Mouse (Mus musculus): ENCODE measurements around the gene Pgbd5.

Gene Pgbd5

DNA sequence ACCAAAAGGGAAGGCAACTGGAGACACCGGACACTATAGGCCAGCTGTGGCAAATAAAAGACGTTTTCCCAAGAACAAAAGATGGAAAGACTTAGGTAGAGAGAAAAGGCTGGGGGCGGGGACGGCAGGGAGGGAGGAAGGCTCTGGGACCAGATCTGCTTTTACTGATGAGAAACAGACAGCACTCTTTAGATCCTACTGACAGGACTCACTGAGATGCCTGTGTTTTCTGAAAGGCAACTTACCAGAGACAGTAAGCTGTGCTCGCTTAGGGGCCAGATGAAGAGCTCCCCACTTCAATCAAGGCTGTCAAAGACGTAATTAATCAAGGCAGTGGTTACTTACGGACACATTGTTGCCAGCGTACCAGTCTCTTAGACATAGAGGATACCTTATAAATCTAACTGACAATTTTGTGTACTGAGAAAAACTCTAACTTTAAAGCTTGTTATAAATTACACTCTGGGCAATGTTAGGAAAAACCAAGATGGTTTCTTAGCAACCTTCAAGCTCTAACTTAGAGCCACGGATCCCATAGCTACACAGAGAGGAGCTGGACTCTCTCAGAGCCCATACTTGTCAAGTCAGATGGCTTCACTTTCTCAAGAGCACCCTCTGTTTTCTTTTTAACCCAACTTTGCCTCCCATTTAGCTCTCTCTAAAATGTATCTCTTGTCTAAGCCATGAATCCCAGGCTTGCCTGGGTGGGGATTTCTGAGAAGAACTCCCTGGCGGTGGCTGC is 47.0 kb downstream of the Pgbd5 start:
- DNase-seq (ENCODE audit: low spot score in 2 of 2), result no peak

DNA sequence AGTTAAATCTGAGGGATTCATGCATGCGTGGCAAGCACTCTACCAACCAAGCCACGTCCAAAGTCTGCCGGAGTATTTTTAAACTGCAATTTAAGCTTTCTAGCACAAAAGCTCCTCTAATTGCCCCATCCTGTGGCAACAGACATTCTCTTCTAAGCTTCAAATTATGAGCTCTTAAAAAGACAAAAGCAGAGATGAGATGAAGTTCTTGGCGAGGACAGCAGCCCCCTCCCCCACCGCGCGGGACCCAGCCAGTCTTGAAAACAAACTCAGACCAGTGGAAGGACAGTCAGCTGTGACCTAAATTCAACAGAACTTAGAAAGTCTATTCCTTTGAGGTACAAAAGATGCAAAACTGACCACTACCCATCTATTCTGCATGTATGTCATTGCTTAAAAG is 48.3 kb downstream of the Pgbd5 start:
- no peak for DNase-seq (ENCODE audit: low spot score in 2 of 2)

DNA sequence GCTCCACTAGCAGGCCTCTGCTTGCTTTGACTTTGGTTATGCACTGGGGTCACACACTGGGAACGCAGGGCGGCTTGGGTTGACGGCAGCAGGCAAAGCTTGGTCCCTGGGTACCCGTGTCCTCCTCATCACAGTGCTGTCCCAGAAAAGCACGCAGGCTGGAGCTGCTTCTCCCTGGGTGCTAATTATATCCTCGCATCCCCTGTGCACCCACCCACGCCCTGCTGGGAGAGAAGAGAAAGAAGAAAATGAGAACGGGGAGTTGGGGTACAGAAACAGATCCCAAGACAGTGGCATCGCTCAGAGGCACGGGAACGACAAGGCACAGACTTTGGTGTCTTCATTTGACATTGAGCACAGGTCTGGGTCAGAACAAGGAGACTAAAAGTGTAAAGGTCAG is 50.0 kb downstream of the Pgbd5 start:
- peak; percentile 82 to 87 for DNase-seq (ENCODE audit: low spot score in 2 of 2)

DNA sequence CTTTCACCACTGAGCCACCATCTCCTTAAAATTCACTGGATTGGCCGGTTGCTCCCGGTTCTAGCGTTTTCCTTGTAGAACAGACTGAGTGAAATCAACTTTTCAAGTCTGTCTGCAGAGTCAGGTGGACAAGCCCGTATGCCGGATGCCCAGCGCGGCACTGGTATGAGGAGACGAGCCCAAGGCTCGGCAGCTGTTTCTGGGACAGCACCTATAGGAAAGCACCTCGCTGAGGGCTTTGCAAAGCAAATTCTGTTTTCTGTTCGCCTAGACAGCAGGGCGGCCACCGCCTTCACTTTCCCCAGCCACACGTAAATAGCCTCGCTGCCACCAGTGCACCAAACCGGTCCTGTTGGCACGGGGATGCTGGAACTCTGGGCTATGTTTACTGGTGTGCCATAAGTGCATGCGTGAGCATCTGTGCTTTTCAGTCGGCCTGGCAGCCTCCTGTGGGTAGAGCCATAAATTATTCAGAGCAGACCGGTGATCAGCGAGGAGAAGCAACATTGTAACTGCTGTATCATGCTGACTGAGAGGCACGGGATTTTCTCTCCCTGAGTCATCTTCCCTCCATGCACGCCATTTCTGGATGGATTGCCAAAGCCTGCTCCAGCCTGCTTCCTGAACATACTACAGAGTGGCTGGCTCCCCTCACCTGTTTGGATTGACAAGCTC is 53.1 kb downstream of the Pgbd5 start:
- peak; percentile 80 to 81 for DNase-seq (ENCODE audit: low spot score in 2 of 2)

DNA sequence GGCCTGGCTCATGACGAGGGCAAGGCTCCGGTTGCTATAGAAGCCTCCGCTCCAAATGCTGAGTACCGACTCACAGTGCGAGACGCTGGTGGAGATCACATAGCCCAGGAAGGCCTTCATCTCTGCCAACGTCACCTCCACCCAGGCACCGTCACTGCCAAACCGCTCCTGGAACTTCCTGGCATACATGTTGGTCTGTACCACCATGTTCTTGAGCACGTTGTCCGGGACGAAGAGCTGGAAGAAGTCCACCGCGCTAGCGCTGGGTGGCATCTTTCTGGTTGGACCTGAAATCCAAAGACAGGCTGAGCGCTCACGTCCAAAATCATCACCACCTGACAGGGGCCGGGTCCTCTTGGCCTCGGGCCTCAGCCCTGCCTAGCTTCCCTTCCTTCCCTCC is 55.1 kb downstream of the Pgbd5 start:
- DNase-seq (ENCODE audit: low spot score in 2 of 2), result no peak

DNA sequence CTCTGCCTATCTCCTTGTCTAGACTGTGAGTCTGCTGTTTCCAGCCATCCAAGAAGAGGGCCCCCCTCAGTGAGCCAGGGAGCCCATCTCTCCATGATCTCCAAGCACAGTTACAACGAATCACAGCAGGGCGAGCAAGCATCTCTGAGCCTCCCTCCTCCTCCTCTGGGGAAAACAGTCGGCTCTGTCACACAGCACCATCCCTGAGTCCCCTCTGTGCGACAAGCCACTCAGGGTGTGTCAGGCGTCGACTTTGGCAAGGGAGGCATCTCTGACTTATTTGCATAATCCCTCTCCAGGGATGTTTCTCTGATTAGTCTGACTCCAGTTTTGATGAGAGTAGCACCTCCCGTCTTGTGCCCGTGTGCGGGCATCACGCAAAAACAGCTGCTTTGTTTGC is 57.2 kb downstream of the Pgbd5 start:
- no peak for DNase-seq (ENCODE audit: low spot score in 2 of 2)

DNA sequence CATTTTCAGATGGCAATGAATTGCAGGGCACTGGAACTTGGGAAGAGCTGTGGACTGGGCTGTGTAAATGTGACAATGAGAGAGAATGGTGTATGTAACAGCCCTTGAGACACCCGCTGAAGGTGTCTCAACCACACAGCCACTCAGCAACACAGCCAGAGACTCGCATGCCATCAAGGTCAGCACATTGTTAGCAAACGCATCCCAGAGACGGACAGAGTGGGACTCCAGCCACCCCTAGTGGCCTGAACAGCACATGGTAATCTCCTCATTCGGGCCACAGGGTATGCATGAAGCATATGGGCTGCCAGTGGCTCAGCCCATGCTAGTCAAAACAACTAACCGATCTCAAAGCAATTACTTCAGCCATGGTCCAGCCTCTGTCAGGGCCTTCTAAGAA is 60.2 kb downstream of the Pgbd5 start:
- DNase-seq (ENCODE audit: low spot score in 2 of 2), result no peak

DNA sequence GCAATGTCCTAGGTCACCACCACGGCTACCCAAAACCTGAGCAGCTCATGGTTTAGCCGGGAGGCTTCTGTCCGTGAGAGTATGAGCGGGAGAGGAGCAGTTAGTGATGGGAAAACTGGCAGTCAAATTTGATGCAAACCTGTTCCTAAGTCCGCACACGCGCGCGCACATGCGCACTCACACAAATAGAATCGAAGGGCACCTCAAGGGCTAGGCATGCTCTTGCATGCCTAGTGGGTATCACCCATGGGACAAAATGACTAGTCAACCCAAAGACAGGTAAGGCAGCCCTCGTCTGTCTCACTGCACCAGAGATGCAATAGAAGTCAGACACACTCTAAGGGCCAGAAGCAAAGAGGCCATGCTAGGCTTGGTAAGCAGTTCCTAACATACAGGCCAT is 63.1 kb downstream of the Pgbd5 start:
- no peak for DNase-seq (ENCODE audit: low spot score in 2 of 2)

DNA sequence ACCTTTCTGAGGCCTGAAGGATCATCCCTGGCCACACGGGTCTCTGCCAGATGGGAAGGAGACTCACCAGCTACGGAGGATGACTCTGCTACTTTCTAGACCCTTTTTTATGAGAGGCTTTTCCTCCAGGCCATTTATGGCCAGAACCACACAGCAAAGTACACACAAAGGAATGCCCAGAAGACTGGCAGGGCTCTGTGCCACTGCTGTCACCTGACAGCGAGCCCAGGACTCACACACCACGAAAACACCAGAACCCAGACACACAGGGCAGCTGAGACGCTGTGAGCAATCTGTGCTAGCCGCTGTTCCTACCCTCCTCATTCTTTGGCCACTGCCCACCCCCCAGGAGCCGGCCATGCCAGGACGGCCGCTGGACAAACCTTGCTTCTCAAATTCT is 63.7 kb downstream of the Pgbd5 start:
- peak in 1 of 2 experiments; percentile 7 for DNase-seq (ENCODE audit: low spot score in 2 of 2)

DNA sequence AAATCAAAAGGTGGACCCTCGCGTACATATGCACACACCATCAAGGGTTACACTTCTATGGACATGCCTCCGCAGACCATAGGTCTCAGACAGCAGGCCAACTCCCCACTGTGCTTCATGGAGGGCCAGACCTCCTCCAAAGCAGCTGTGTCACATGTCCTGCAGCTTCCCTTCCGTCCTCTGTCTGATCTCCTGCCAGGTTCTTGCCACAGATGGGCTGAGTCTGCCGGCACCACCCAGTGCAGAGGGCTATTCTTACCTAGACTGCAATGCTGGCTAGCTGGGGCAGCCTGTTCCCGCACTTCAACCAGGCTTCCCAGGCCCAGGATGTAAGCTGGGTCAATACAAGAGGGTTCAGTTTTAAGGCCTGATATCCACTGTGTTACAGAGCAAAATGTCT is 64.3 kb downstream of the Pgbd5 start:
- DNase-seq (ENCODE audit: low spot score in 2 of 2), result peak in 1 of 2 experiments; percentile 14

DNA sequence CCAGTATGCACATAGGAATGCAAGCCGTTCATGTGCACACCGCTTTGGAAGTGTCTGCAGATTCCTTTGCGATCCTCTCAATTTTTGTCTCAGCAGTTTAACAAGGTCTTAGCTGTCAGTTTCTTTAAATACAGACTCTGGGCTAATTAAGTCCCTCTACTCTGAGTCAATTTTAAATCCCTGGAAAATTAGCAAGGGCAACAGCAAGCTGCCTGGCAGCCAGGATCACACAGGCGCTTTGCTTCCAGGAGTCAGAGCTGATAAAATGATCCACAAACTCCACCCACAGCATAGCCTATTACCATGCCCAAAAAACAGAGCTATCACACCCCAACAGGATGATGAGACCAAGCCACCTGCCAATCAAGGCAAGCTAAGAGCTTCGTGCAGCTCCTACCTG is 65.7 kb downstream of the Pgbd5 start:
- DNase-seq (ENCODE audit: low spot score in 2 of 2), result peak in 1 of 2 experiments; percentile 14

DNA sequence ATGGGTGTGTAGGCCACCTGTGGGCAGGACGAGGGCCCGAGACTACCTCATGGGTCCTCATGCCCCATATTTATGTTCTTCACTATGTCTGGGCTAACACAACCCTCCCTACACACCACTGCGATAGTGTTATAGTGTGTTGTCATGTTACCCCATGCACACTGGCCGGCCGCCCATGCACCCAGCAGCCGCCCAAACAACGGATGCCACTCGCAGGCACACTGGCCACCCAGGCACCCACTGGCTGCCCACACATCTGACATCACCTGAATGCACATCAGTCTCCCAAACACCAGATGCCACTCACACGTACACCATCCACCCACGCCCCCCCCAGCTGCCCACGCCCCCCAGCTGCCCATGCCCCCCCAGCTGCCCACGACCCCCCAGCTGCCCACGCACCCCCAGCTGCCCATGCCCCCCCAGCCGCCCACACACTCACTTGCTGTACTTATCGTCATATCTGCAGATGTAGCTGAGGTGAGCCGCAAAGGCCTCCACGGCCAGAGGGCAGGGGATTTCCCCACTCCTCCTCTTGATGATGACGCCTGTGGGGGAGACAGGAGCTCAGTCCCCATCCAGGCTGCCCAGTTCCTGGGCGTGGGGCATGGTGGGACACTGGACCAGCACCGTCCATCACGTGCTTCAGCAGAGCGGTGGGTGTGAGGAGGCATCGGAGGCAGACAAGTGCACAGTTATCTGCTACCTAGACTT is 67.9 kb downstream of the Pgbd5 start:
- peak in 1 of 2 experiments; percentile 30 for DNase-seq (ENCODE audit: low spot score in 2 of 2)

DNA sequence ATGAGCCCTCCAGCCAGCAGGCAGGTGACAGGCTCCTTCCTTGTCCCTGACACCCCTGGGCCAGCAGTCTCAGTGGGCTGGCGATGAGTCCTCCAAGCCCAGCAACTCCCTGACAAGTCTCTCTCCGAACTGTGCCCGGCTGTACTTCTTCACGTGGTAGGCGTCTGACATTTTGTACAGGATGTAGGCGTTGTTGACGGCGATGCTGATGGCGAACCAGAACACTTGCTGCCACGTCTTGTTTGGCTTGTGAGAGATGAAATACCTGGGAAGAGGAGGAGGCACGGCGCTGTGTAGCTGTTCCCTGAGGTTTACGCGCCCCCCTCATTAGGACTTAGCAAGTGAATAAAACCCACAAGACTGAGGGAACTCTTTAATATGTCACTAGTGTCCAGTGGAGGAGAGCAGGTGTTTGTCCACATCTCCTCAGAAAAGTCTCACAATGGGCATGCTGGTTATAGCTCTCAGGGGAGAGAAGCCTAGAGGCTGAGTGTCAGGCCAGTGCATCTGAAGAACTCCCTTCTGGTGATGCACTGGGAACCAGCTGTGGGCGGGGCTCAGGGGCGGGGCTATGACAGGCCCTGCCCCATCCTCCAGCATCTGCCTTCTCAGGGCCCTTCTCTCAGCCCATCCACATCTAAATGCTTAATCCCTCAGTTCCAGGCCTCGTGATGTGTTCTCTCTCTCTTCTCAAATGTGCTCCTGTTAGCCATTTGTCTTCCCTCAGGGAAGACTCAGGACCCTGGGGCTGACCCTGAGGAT is 68.9 kb downstream of the Pgbd5 start:
- peak in 1 of 2 experiments; percentile 56 for DNase-seq (ENCODE audit: low spot score in 2 of 2)

DNA sequence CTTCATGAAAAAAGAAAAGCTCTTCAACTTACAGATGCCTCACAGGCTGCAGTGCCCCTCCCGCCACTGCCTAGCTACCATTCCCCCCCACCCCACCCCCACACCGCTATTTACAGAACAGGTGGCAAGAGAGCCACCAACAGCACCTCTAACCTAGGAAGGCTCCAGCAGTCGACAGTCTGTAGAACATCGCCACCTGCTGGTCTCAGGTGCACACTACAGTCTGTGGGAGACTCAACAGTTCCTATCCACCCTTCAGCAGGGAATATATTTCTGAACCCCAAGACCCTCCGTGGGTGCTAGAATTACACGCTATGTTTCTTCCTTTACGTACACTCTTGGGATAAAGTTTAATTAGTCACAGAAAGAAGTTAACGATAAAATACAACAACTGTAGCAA is 71.2 kb downstream of the Pgbd5 start:
- peak; percentile 83 to 84 for DNase-seq (ENCODE audit: low spot score in 2 of 2)

DNA sequence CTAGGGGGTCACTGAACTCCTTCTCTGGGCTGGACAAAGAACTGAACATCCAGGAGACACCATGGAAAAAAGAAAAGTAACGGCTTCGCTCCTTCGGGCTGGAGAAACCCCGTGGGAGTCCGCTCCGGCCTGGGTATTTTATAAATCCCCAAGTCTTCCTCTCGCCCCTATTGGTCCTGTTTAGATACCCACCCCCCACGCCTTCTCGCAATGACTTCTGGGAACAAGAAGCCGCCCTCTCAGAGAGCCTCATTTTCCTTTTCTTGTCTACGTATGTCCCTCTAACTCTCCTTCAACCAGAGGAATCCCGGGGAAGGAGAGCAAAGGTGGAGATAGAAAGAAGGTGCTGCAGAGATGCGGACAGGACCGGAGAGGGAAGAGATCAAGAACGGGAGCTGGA is 76.1 kb downstream of the Pgbd5 start:
- DNase-seq (ENCODE audit: low spot score in 2 of 2), result no peak

DNA sequence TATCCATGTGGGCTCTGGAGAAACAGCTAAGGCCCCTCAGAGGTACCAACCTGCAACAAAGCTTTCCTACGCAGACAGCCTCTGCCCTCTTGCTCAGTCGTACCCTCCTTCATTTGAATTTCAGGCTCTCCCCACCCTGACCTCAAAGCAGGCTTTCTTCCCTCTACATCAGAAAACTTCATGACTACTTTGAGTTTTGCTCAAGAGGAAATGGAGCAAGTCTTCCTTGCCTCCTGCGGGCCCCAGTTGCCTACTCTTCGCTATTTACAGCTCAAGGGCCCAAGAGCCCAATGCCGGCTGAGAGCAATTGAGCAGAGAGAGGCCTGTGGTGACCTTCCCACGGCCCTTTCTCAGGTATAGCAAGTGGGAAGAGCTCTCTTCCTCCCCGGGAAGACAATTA is 76.9 kb downstream of the Pgbd5 start:
- no peak for DNase-seq (ENCODE audit: low spot score in 2 of 2)

DNA sequence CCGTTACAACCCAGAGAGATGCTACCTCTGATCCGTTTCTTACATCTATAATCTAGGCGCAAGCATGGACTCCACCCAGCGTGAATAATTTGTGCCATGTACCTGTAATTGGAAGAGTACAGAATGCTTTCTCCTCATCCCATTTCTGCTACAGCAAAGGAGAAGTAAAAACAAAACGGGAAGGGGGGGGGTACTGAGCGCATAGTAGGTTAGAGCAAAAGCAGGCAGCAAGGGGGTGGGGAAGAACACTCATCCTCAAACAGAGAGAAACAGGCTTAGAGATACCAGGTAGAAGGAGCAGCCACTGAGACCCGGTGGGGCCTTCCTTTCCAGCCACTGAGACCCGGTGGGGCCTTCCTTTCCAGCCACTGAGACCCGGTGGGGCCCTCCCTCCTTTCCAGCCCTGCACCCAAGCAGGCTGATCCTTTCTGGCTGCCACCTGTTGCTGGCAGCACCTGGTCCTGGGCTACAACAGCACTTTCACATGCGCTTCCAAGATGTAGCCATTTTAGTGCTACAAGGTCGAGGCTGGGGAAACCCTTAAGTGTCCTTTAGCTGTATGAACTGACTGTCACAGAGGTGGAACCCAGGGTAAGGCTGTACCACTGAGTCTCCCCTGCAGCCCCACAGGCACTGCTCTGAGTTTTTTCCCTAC is 77.6 kb downstream of the Pgbd5 start:
- DNase-seq (ENCODE audit: low spot score in 2 of 2), result no peak

DNA sequence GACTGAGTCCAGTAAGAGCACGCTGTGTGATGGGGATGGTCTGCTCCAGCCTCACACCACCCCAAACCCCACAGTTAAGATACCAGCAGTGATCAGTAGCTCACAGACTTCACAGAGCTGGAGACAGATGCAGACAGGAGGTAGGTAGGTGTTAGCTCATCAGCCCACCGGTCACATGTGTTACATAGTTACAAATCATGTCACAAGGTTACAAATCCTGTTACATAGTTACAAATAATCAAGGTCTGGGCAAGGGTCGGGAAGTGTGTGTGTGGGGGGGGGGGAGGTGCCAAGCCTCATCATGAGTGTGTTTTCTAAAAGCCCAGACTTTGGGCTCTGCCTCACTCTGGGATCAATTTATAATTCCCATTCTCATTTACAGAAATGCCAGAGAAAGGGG is 78.5 kb downstream of the Pgbd5 start:
- DNase-seq (ENCODE audit: low spot score in 2 of 2), result no peak

DNA sequence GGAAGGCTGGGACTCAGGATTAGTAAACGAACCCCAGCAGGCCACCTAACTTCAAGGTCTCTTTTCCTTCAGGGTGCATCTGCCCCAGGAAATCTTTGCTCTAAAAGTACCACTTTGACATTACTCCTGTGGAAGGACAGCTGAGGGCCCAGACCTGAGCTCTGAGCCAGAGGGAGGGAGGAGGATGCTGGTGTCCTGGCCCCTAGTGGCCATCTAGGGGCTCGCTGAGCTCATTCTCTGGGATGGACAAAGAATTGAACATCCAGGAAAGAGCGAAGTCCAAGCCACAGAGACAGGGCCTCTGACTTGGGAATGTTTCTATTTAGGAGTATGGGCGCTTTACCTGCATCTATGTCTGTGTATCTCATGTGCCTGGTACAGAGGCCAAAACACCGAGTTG is 87.8 kb downstream of the Pgbd5 start:
- no peak for DNase-seq (ENCODE audit: low spot score in 2 of 2)

DNA sequence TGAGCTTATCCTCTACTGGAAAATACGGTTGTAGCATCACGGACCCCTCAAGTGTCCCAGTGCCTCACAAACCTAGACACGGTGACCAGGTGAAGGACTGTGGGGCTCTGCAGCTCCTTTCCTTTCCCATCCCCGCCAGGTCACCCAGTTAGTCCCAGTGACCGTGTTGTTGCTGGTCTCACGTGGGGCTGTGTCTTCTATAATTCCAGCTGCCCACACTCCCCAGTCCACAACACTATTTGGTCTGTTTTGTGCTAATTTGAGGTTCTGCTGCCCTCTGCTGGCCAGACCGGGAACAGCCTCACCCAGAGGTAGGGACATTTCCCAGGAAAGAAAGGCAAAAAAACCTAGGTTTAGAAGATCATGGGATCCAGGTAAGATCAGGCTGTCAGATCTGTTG is 89.8 kb downstream of the Pgbd5 start:
- peak; percentile 92 to 95 for DNase-seq (ENCODE audit: low spot score in 2 of 2)

DNA sequence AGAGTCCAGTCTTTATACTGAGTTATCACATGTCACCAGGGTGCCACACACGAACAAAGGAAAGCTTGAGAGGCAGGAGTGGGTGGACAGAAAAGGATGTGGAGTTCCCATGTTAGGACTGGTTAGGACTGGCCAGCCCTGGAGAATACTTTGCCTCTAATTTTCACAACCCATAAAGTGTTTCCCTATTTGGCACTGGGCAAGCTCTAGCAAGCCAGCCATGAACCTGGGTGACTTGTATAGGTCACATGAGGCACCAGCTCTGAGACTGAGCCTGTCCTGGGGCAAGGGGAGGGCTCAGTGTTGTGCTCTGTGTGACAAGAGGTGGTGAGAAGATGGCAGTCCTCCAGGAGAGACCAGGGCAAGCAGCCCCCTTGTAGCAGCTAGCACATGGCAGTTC is 91.4 kb downstream of the Pgbd5 start:
- DNase-seq (ENCODE audit: low spot score in 2 of 2), result no peak

Measured in right cerebral cortex, adult 2 months (tissue).